Mouse (Mus musculus): Measurements from ENCODE around the gene Olfr381.
"Not testable (repeated sequence)": the region's sequence is repeated elsewhere in the genome, so short reads cannot be mapped to it uniquely, and the experiment has no call there.

The Olfr381 gene

DNA sequence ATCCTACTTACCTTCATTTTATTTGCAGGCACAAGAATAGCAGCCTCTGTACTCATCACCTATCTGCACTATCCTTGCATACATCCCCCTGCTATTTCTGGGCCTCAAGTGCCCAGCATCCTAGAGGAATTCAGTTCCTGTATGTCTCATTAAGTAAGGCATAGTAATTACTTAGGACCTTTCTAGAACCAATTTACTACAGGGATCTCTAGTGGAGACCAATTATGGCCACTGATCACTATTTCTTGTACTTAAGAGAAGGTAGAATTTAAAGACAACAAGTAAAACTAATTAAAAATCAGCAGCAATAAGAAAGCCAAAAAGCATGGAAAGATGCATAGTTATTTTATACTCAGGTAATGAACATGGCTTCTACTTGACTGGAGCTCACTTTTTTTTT, at the start of gene Olfr381:
Gene Olfr381 (minus strand): TSS at position 101 of the 400 bp plus-strand sequence.
- DNase-seq (ENCODE audit: low spot score in 2 of 2), result no peak

DNA sequence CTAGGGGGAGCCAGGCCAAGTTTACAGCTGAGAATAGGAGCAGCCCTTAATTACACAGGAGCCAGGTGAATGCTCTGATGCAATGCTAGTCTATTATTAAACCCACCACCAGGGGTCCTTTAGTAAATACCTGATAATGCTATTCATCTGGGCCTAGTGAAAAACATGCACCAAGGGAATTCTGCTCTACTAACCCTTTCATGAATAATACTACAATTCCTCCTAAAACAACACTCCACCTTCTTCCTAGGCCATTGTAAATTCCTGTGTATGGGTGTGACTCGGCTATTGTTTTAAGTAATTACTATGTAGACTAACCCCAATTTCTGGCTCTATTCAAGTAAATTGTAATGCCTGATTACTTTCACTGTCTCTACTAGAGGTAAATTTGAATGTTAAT, 37.6 kb upstream of the Olfr381 start:
- DNase-seq (ENCODE audit: low spot score in 2 of 2), result not testable (repeated sequence)

DNA sequence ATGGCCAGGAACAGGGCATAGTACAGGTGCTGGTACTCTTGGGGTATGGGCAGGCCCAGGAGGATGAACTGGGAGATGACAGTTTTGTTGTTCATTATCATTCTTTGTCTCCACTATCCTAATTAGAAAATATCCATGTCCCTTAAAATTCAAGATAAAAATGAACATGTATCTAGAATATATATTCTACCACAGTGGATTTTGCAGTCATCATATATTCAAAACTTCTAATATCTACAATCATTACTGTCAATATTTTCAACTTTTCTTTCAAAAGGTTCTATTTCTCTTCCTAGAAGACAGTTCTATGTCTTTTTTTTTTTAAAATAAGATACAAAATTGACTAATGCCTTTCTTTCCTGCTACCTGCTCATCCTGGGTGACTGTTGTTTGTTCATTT, 25.7 kb upstream of the Olfr381 start, which contains the start of gene Olfr382:
Gene Olfr382 (minus strand): TSS at position 101 of the 400 bp plus-strand sequence.
- DNase-seq (ENCODE audit: low spot score in 2 of 2), result no peak

DNA sequence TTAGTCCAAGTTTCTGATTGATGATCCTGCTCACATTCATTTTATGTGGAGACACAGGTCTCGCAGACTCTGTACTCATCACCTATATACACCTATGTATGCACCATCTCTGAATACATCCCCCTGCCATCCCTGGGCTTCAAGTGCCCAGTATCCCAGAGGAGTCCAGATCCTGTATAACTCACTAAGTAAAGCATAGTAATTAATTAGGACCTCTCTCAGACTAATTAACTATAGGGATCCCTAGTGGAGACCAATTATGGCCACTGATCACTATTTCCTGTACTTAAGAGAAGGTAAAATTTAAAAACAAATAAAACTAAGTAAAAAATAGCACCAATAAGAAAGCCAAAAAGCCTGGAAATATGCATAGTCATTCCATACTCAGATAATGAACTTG, 34.0 kb downstream of the Olfr381 start, which contains the start of gene Olfr380:
Gene Olfr380 (minus strand): TSS at position 101 of the 400 bp plus-strand sequence.
- DNase-seq (ENCODE audit: low spot score in 2 of 2), result no peak

Measured in spleen, postnatal 36 days (tissue).